Mouse (Mus musculus) cerebellum, adult 9-10 months (tissue): Measurements from ENCODE around the gene Hvcn1.
"Not testable (repeated sequence)": the region's sequence is repeated elsewhere in the genome, so short reads cannot be mapped to it uniquely, and the experiment has no call there.

Experiments used
- DNase-seq: peaks from one replicate; pipeline ENCODE4 v3.0.0; 2022

Hvcn1 gene

GRCm38 (mm10) chr5:122208909-122209308 lies 2.3 kb downstream of the Hvcn1 start:
- DNase-seq, result no peak

DNA sequence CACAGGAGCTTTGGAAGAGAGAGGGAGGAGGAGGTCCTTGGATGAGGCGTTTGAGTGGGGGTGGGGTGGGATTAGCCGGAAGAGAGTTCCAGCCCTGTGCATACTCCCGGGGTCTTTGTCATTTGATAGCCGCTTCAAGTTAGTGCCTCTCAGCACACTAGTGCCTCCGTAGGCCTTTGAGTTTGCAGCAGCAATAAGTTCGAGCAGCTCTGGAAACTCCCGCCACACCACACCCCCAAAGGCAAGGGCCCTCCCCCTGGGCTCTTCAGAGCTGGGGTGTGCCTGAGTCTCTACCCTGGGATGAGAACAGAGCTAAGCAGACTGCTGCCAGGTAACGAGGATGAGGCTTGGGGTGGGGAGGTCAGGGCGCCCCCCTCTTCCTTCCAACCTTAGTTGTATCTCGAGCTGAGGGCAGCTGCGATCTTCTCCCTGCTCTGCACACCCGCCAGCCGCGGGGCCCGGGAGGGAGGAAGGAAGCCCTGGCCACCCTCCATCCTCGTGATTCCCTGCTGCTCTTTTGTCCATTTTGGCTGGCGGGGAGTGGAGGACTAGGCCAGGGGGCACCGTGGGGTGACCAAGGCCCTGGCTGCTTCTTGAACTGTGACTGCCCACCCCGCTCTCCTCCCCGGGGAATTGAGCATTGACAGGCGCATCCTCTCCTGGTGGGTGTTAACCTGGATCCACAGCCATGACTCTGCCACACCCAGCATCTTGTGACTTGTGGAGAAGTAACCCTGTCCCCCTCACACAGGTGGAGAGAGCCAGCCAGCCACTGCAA lies 3.2 kb downstream of the Hvcn1 start:
- no peak for DNase-seq

GRCm38 (mm10) chr5:122210890-122211289 lies 4.3 kb downstream of the Hvcn1 start:
- no peak for DNase-seq

DNA sequence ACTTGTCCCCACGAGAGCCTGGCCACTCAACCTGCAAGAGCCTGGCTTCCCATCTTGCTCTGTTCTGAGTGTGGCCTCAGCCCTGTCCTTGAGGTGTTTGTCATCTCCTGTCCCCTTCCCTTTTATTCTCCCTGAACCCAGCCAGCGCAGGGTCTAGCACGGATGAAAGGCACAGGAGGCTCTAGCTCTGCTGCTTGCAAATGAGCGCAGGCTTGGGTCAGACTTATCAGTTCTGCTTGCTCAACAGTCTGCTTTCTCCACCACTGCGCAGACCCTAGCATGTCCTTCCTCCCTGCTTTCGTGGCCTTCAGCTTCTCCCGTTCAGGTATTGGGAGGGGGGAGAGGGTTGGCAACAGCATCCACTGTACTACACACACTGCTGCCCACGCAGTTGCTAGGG lies 5.5 kb downstream of the Hvcn1 start:
- DNase-seq, result no peak

GRCm38 (mm10) chr5:122212820-122213219 lies 6.2 kb downstream of the Hvcn1 start:
- not testable (repeated sequence) for DNase-seq

- DNase-seq, result no peak
Observed at GRCm38 (mm10) chr5:122213861-122214260, 7.3 kb downstream of the Hvcn1 start.

- DNase-seq, result no peak
Observed at GRCm38 (mm10) chr5:122217636-122218035, 11.0 kb downstream of the Hvcn1 start.

- DNase-seq, result no peak
Observed at GRCm38 (mm10) chr5:122218109-122218905, 11.7 kb downstream of the Hvcn1 start.

- no peak for DNase-seq
Observed at GRCm38 (mm10) chr5:122218928-122219327, 12.3 kb downstream of the Hvcn1 start.

- no peak for DNase-seq
Observed at GRCm38 (mm10) chr5:122219655-122220629, 13.3 kb downstream of the Hvcn1 start.

GRCm38 (mm10) chr5:122221085-122221484 lies 14.5 kb downstream of the Hvcn1 start:
- no peak for DNase-seq

GRCm38 (mm10) chr5:122224291-122224690 lies 17.7 kb downstream of the Hvcn1 start:
- no peak for DNase-seq

- DNase-seq, result no peak
Observed at GRCm38 (mm10) chr5:122228271-122228765, 21.7 kb downstream of the Hvcn1 start.

DNA sequence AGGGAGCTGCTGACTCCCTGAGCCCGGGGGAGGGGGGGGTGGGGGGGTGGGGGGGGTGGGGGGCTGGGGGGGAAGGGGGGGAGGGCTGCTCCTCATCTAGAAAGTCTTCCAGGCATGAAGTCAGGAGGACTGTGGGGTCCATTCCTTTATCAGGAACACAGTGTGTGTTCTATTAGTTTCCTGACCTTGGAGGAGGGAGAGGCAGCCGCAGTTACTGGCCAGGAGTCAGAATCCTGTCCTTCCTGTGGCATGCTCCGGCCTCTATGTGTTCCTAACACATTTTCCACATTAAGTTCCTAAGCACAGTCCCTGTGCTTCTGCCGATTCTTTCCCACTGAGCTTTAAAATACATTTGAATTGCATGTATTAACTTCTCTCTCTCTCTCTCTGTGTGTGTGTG lies 22.2 kb downstream of the Hvcn1 start:
- DNase-seq, result no peak

DNA sequence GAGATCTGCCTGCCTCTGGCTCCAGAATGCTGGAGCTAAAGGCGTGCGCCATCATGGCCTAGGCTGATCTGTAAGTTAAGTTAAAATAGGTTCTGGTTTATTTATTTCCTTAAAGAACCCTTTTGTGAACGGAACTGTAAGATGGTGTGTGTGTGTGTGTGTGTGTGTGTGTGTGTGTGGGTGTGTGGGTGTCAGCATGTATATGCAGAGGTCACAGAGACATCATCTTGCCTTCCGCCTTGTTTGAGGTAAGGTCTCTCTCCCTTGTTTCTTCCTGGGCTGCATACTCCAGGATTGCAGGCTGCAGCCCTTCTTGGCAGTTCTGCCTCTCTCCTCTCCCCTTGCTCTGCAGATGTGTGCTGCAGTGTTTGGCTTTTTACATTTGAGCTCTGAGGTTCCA lies 24.2 kb downstream of the Hvcn1 start:
- no peak for DNase-seq

DNA sequence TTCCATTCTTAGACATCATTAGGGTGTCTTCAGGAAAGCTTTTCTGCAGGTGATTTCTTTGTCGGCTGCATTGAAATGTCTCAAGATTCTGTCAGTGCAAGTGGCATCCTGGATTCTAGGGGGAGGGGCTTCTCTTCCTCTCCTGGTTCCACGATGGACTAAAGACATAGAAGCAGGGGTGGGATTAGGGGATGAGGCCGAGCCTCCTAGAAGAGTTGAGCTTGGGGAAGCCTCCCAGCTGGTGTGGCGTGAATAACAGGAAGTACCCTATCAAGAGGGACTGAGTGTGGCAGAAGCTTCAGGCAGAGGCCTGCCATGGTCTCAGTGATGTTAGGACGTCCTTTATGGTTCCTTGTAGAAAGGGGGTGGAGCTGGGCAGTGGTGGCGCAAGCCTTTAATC lies 24.8 kb downstream of the Hvcn1 start:
- DNase-seq, result no peak

GRCm38 (mm10) chr5:122232004-122232403 lies 25.4 kb downstream of the Hvcn1 start:
- no peak for DNase-seq

DNA sequence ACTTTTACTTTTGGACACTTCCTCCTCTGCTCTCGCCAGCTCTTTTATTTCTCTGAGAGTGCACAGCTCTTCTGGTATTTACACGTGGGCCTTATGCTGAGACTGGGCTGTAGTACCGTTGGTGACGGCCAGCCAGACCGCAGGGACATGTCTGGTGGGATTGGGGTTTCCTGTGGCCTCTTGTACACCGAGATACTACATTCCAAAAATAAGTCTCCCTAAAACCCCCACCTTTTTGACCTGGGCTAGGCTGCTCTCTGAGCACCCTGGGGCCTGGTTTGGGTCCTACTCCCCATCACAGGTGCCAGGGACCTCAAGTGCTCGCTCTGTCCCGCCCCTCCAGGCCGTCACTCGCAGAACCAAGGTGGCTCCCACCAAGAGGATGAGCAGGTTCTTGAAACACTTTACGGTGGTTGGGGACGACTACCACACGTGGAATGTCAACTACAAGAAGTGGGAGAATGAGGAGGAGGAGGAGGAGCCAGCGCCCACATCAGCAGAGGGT lies 26.5 kb downstream of the Hvcn1 start:
- no peak for DNase-seq

DNA sequence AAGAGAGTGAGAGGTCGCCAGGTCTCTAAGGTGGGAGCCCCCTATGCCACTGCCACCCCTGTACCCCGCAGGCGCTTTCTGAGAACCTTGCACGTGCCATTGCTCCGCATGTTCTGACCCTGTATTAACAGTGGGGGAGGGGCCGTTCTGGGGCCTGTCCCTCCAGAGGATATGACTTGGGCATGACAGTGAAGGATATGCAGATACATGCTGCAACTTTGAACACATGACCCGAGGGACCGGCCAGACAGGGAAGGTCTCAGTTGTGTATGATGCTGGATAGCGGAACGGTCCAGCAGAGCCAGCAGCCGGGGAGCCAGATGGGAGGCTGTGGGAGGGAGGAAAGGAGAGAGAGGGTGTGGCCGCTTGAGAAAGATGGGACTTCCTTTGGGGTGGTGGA lies 27.1 kb downstream of the Hvcn1 start:
- no peak for DNase-seq

DNA sequence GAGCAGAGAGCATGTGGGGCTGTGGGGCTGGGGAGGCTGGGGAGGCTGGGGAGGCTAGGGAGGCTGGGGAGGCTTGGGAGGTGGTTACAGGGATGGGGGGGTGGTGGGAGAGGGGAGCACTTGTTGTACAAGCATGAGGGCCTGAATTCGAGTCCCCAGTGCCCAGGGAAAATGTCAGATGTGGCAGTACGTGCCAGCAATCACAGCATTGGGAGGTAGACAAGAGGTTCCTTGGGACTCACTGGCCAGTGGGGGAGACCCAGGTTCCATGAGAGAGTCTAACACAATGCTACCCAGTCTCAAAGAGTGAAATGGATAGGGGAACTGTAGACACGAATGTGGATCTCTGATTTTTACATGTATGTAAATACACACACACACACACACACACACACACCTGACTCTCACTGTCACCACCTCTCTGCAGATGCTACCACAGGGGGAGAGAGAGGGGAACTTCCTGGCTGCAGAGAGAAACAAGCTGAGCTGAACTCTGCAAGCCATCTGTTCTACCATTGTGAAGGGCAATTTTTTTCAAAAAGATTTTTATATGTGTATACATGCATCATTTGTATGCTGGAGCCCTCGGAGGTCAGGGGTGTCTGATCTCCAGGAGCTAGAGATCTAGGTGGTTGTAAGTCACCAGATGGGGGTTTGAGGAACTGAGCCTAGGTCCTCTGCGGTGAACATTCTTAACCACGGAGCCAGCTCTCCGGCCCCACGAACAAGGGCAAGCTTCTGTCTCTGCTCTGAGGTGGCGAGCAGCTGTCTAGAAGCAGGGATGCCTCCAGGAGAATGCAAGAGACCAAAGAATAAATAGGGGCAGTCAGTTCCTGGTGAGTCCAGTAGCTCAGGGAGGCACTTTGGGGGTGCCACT lies 28.0 kb downstream of the Hvcn1 start:
- no peak for DNase-seq

DNA sequence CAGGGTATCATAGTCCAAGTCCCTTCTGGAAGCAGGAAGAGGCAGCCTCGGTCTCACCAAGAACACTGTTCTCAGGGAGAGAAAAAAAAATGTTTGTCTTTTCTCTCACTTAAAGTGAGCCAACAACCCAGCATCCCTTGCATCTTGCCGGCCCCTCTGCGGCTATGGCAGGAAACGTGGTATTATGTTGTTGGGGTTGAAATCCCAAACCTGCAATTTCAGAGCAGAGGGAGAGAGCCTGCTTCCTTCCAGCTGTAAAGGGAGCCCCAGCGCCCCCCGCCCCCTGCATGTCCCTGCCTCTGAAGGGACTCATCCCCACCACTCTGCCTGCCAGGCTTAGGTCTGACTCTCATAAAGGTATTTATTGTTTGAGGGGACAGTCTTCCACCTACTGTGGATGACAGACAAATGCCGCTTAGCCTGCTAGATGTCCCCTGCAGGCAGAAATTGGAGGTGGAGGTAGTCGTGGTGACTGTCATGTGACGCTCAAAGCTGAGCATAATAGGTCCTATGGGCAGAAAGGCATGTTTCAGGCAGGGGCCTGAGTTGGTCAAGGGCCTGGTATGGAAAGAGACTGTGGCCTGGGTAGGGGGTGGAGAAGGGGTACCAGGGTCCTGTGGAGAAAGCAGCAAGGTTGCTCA lies 28.7 kb downstream of the Hvcn1 start:
- DNase-seq, result no peak
